Mouse (Mus musculus) kidney, embryonic 15.5 days (tissue): ENCODE measurements around the gene Tsr3. TPM values are rescaled to one million over a fixed set of nuclear protein-coding genes. Genes with fewer than 3 reads are reported as not detected.
A peak's percentile ranks its signal among the peaks of the same experiment; 100 is the strongest.

Experiments used
- ATAC-seq: fragments of 200-750 bp; cut with Nextera tagmentation; replicated peaks from 2 replicates; pipeline ENCODE4 v1.8.0; 2017; ENCODE audit warnings: moderate TSS enrichment; ENCODE audit not compliant: low FRiP score
- H3K27ac ChIP-seq: fragments of 300-500 bp; sonication (generic); 2 replicates; pipeline ENCODE4 v1.5.1; 2015; ENCODE audit warnings: mild to moderate bottlenecking, inconsistent platforms
- H3K27me3 ChIP-seq: fragments of 300-500 bp; sonication (generic); 2 replicates; pipeline ENCODE4 v1.6.1; 2015; ENCODE audit warnings: inconsistent platforms
- H3K36me3 ChIP-seq: fragments of 300-500 bp; sonication (generic); 2 replicates; pipeline ENCODE4 v1.6.1; 2015; ENCODE audit warnings: inconsistent platforms
- H3K4me1 ChIP-seq: fragments of 300-500 bp; sonication (generic); 2 replicates; pipeline ENCODE4 v1.6.1; 2015; ENCODE audit warnings: inconsistent platforms
- H3K4me2 ChIP-seq: fragments of 300-500 bp; sonication (generic); 2 replicates; pipeline ENCODE4 v1.6.1; 2015; ENCODE audit warnings: moderate library complexity, mild to moderate bottlenecking, inconsistent platforms
- H3K4me3 ChIP-seq: fragments of 300-500 bp; sonication (generic); replicated peaks from 2 replicates; pipeline ENCODE4 v1.5.1; 2015; ENCODE audit warnings: mild to moderate bottlenecking, inconsistent platforms
- H3K9ac ChIP-seq: fragments of 300-500 bp; sonication (generic); 2 replicates; pipeline ENCODE4 v1.6.1; 2015; ENCODE audit warnings: mild to moderate bottlenecking, inconsistent platforms
- H3K9me3 ChIP-seq: fragments of 300-500 bp; sonication (generic); replicated peaks from 2 replicates; pipeline ENCODE4 v1.6.1; 2016; ENCODE audit warnings: inconsistent platforms
- WGBS: fragments of 180-500 bp; shearing (Covaris S2); methylation state at CpG from one replicate; pipeline ENCODE4 v1.1.7; 2015; ENCODE audit warnings: mixed read lengths; 5-methylcytosine and 5-hydroxymethylcytosine counted together
- microRNA-seq: library from miRNA; unstranded; fragments of <30 nt; microRNA quantifications from one replicate; pipeline ENCODE4, GENCODE M21; 2016
- polyA plus RNA-seq: library from polyadenylated mRNA; unstranded; fragments of >200 nt; fragmentation: Nextera tagmentation; extraction: Ambion mirVana; gene quantifications from 2 replicates; pipeline ENCODE4 v1.2.1, GENCODE M21; 2015

Gene Tsr3
- polyA plus RNA-seq, 1 experiment from 2014 or later = 53.4 TPM

GRCm38 (mm10) chr17:25274571-25275346, 34.8 kb downstream of the Tsr3 start, which contains the start of gene Ube2i:
Ube2i (minus strand) TSS chr17:25274622.
- Histone ChIP-seq H3K27ac (peak within 1 kb of the TSS; percentile 98), H3K36me3 (peaks cover 9% of the 10 kb centered on the region), H3K27me3 (peaks cover 6% of the 10 kb centered on the region; the same call in 1 of the 2 replicates), H3K9me3 (no peaks in the 10 kb centered on the region), H3K4me3 (peak within 1 kb of the TSS; percentile 85), H3K4me1 (peaks cover 29% of the 10 kb centered on the region), H3K4me2 (peak within 1 kb of the TSS; percentile 75), H3K9ac (peak within 1 kb of the TSS; percentile 98)
- 81% methylated on average over 9 of the region's 9 CpGs for WGBS
- no peak for ATAC-seq

- ATAC-seq = no peak
- no peak overlapping the region for H3K27ac ChIP-seq
- H3K4me3 ChIP-seq = no peak overlapping the region
- no peak overlapping the region for H3K9ac ChIP-seq
- peaks cover 6% of the 10 kb centered on the region; the same call in 1 of the 2 replicates for H3K27me3 ChIP-seq
- no peak overlapping the region for H3K4me2 ChIP-seq
- WGBS = 95% methylated on average over 3 of the region's 3 CpGs
- H3K36me3 ChIP-seq = peaks cover 1% of the 10 kb centered on the region; the same call in 1 of the 2 replicates
- H3K4me1 ChIP-seq = peaks cover 21% of the 10 kb centered on the region
- no peaks in the 10 kb centered on the region for H3K9me3 ChIP-seq
Measured at GRCm38 (mm10) chr17:25275833-25276232, 35.9 kb downstream of the Tsr3 start.

DNA sequence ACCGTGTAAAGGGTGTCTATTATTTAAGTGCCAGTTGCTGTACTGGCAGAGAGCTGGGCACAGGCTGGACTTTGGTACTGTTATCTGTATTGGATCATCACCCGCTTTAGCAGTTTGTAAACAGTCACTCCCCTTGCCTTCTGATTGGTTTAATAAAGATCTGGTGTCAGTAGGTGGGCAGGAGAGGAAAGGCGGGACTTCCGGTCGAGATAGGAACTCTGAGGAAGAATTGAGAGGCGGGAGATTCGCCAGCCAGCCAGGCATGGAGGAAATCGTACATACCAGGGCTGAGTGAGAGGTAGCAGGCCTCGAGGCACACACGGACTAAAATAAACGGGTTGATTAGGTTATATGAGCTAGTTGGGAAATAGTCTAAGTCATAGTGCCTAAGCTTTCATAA, 42.2 kb downstream of the Tsr3 start:
- Histone ChIP-seq H3K4me3 (no peak overlapping the region), H3K9me3 (no peaks in the 10 kb centered on the region), H3K4me2 (peak overlapping the region; percentile 17; the same call in 1 of the 2 replicates), H3K27ac (no peak overlapping the region), H3K27me3 (peaks cover 6% of the 10 kb centered on the region; the same call in 1 of the 2 replicates), H3K4me1 (no peaks in the 10 kb centered on the region), H3K9ac (no peak overlapping the region), H3K36me3 (no peaks in the 10 kb centered on the region)
- WGBS = 46% methylated on average over 11 of the region's 11 CpGs
- no peak for ATAC-seq

GRCm38 (mm10) chr17:25285033-25285432, 45.1 kb downstream of the Tsr3 start:
- no peaks in the 10 kb centered on the region for H3K27me3 ChIP-seq
- no peak for ATAC-seq
- 20% methylated on average over 3 of the region's 3 CpGs for WGBS
- H3K36me3 ChIP-seq = no peaks in the 10 kb centered on the region
- no peak overlapping the region for H3K4me2 ChIP-seq
- no peak overlapping the region for H3K4me3 ChIP-seq
- no peak overlapping the region for H3K9ac ChIP-seq
- no peaks in the 10 kb centered on the region for H3K9me3 ChIP-seq
- no peak overlapping the region for H3K27ac ChIP-seq
- H3K4me1 ChIP-seq = no peaks in the 10 kb centered on the region

DNA sequence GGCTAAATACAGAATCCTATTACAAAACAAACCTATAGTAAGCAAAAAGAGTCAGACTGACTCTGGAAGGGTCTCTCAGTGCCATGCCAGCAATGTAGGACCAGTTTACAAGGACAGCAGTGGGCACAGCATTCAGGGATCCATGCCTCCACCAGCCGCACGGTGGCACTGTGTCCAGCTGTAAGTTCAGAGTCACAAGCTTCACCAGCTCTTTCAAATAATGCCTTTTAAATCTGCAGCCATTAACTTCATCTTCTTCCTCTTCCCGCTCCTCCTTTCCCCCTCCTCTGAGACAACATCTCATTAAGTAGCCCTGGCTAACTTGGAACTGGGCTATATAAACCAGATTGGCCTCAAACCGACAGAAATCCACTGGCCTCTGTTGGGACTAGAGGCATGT, 48.9 kb downstream of the Tsr3 start:
- no peak for ATAC-seq
- no peak overlapping the region for H3K4me3 ChIP-seq
- 20% methylated on average over 4 of the region's 4 CpGs for WGBS
- no peaks in the 10 kb centered on the region for H3K9me3 ChIP-seq
- no peak overlapping the region for H3K9ac ChIP-seq
- H3K36me3 ChIP-seq = no peaks in the 10 kb centered on the region
- no peak overlapping the region for H3K4me2 ChIP-seq
- no peaks in the 10 kb centered on the region for H3K4me1 ChIP-seq
- H3K27me3 ChIP-seq = no peaks in the 10 kb centered on the region
- no peak overlapping the region for H3K27ac ChIP-seq

GRCm38 (mm10) chr17:25290411-25290810, 50.4 kb downstream of the Tsr3 start:
- no peak overlapping the region for H3K4me3 ChIP-seq
- H3K4me1 ChIP-seq = no peaks in the 10 kb centered on the region
- no peaks in the 10 kb centered on the region for H3K9me3 ChIP-seq
- no peaks in the 10 kb centered on the region for H3K36me3 ChIP-seq
- H3K27ac ChIP-seq = no peak overlapping the region
- ATAC-seq = no peak
- no peaks in the 10 kb centered on the region for H3K27me3 ChIP-seq
- 24% methylated on average over 4 of the region's 4 CpGs for WGBS
- H3K9ac ChIP-seq = no peak overlapping the region
- no peak overlapping the region for H3K4me2 ChIP-seq

Small RNA genes lying within 50 kb of the gene (microRNA-seq; reads per million reads assigned to microRNA genes)
- gene Mir3547 = 0.74 reads per million

Other genes starting within 250 kb of the Tsr3 start
- gene Cramp1l, start 224.4 kb upstream of the Tsr3 start, polyA plus RNA-seq = 6.6 and 8.1 TPM in 2 replicates
- 19.2 and 27.6 TPM in 2 replicates for gene Ift140, start 224.1 kb upstream of the Tsr3 start, polyA plus RNA-seq
- 29.6 and 31.6 TPM in 2 replicates for gene Tmem204, start 156.6 kb upstream of the Tsr3 start, polyA plus RNA-seq
- 44.4 and 45.3 TPM in 2 replicates for gene Telo2, start 124.2 kb upstream of the Tsr3 start, polyA plus RNA-seq
- gene Ptx4, start 119.4 kb upstream of the Tsr3 start, polyA plus RNA-seq = 0.16 and 0.24 TPM in 2 replicates
- 20.7 and 24.6 TPM in 2 replicates for gene Clcn7, start 106.8 kb upstream of the Tsr3 start, polyA plus RNA-seq
- not detected in 2 replicates for gene Ccdc154, start 77.7 kb upstream of the Tsr3 start, polyA plus RNA-seq
- gene Gm38655, start 64.7 kb upstream of the Tsr3 start, polyA plus RNA-seq = not detected in 2 replicates
- gene BC003965, start 55.6 kb upstream of the Tsr3 start, polyA plus RNA-seq = 33.0 and 35.0 TPM in 2 replicates
- gene Unkl, start 51.8 kb upstream of the Tsr3 start, polyA plus RNA-seq = 9.0 and 10.5 TPM in 2 replicates
- gene Gnptg, start within 50 bp of the Tsr3 start, polyA plus RNA-seq = 44.4 and 46.4 TPM in 2 replicates
- gene Baiap3, start 16.2 kb downstream of the Tsr3 start, polyA plus RNA-seq = 1.1 and 3.9 TPM in 2 replicates
- 669 and 677 TPM in 2 replicates for gene Ube2i, start 34.5 kb downstream of the Tsr3 start, polyA plus RNA-seq
- 0.40 and 0.55 TPM in 2 replicates for gene Prss34, start 58.2 kb downstream of the Tsr3 start, polyA plus RNA-seq
- gene Prss28, start 68.5 kb downstream of the Tsr3 start, polyA plus RNA-seq = not detected in 2 replicates
- gene Prss29, start 78.5 kb downstream of the Tsr3 start, polyA plus RNA-seq = not detected in 2 replicates
- 0.18 and 0.44 TPM in 2 replicates for gene Tpsab1, start 105.4 kb downstream of the Tsr3 start, polyA plus RNA-seq
- 1.9 and 2.2 TPM in 2 replicates for gene Tpsb2, start 126.1 kb downstream of the Tsr3 start, polyA plus RNA-seq
- gene Tpsg1, start 129.1 kb downstream of the Tsr3 start, polyA plus RNA-seq = 0.47 and 1.5 TPM in 2 replicates
- gene Cacna1h, start 193.6 kb downstream of the Tsr3 start, polyA plus RNA-seq = 2.8 and 3.4 TPM in 2 replicates
- gene Tekt4, start 214.4 kb downstream of the Tsr3 start, polyA plus RNA-seq = not detected in 2 replicates